20 mouse cellular contexts compared by ENCODE assay signal in the genomic region with DNA sequence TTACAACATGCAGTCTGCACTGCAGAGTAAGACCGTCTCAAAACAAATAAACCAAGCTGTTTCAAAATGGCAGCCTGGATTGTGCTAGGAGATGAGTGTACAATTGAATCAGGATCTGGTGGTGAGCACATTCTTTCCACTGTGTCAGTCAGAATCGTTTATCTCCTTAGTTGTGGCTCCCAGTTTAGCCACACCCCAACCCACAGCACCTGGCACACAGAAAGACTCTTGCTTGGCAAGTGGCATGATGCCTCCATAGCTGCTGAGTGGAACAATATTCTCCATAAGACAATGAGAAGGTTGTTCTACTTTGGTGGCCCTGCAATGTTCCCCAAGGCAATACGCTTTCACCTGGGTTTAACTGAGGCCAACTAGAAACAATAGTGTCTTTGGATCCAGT.
DNase-seq lines count a peak whose midpoint lies in the region; ATAC-seq lines count a peak whose summit lies in the region.
"Had no signal": no experiment of that assay in that cellular context is flagged by ENCODE, and none has a peak within 500 bp of the region (broad histone marks: within the 10 kb centered on the region; RNA-seq: fewer than 3 reads in every experiment).

No protein-coding gene starts in this region.

- ATAC-seq in megakaryocyte progenitor cell, adult 5-6 weeks (replicated peaks; ENCODE audit: poor library complexity): peak; percentile 60
- ATAC-seq: forebrain, embryonic 15.5 days; hindbrain, embryonic 16.5 days had no signal

- intact Hi-C loops in left cerebral cortex, postnatal 10 days (cut with DNase I): no loop called here

- peak; percentile 64 for DNase-seq in Muller cell, postnatal 12 days (ENCODE audit: inconsistent ontology term)
- DNase-seq in thymus, postnatal 10 days (ENCODE audit: low spot score in 2 of 2): peak; percentile 20 to 30
- peak; percentile 22 to 54 for DNase-seq in thymus, postnatal 36 days
- DNase-seq in lung, postnatal 25 days (ENCODE audit: low spot score): no peak
- DNase-seq in left cerebral cortex, postnatal 10 days (ENCODE audit: extremely low spot score in 1 of 2, low spot score in 2 of 2): no peak
- no peak for DNase-seq in right cerebral cortex, postnatal 36 days (ENCODE audit: low spot score in 2 of 2)
- DNase-seq: adrenal gland, adult 2 months; adrenal gland, postnatal 14 days; B cell, adult 2 months; cerebellum, adult 11 months; cerebellum, adult 2 months; cerebellum, adult 9-11 months; cerebellum, postnatal 25 days; embryo, embryonic 11 days; gastrocnemius, postnatal 36 days; heart, postnatal 10 days; heart, postnatal 36 days had no signal

Comparison
In these comparisons a context has a peak if more than half of its experiments do, and no peak if none do; other contexts are left out.
1. DNase-seq: peak in Muller cell, postnatal 12 days (single experiment), thymus, postnatal 10 days (2 of 2) and thymus, postnatal 36 days (2 of 2); none in lung, postnatal 25 days (single experiment), left cerebral cortex, postnatal 10 days (0 of 2) and right cerebral cortex, postnatal 36 days (0 of 2).